Mouse (Mus musculus) c-Kit-negative CD71-positive TER-119-positive erythroid progenitor cells, embryonic 14.5 days (primary cell): ENCODE measurements at regions not wholly inside any gene's neighbourhood (a gene's known extent, or its start where the extent isn't known, plus 50 kb on each side); places are given as distances from the start of the nearest gene placed in this dataset.

ENCODE experiments used
- DNase-seq: peaks from one replicate; pipeline ENCODE4 v3.0.0-alpha.2; 2013; ENCODE audit warnings: low read depth, low spot score

GRCm38 (mm10) chr17:88307082-88307481, 133.4 kb upstream of the Foxn2 start:
- no peak for DNase-seq

- no peak for DNase-seq
These were observed 132.7 kb upstream of the Foxn2 start for GRCm38 (mm10) chr17:88307826-88308225.

- no peak for DNase-seq
These were observed 127.6 kb upstream of the Foxn2 start for GRCm38 (mm10) chr17:88312876-88313275.

GRCm38 (mm10) chr17:88316213-88316967, 124.1 kb upstream of the Foxn2 start:
- DNase-seq = no peak

- no peak for DNase-seq
These were observed 123.2 kb upstream of the Foxn2 start for GRCm38 (mm10) chr17:88317311-88317710.

GRCm38 (mm10) chr17:88317806-88318205, 122.7 kb upstream of the Foxn2 start:
- no peak for DNase-seq

- DNase-seq = no peak
These were observed 122.2 kb upstream of the Foxn2 start for GRCm38 (mm10) chr17:88318207-88318791.

- DNase-seq = no peak
These were observed 121.6 kb upstream of the Foxn2 start for GRCm38 (mm10) chr17:88318936-88319335.

GRCm38 (mm10) chr17:88320686-88321085, 119.8 kb upstream of the Foxn2 start:
- no peak for DNase-seq

- DNase-seq = no peak
These were observed 115.1 kb upstream of the Foxn2 start for GRCm38 (mm10) chr17:88325326-88325909.

GRCm38 (mm10) chr17:88325910-88326739, 114.4 kb upstream of the Foxn2 start:
- no peak for DNase-seq

- no peak for DNase-seq
These were observed 113.8 kb upstream of the Foxn2 start for GRCm38 (mm10) chr17:88326740-88327123.

- no peak for DNase-seq
These were observed 112.7 kb upstream of the Foxn2 start for GRCm38 (mm10) chr17:88327791-88328190.

GRCm38 (mm10) chr17:88328807-88329206, 111.7 kb upstream of the Foxn2 start:
- DNase-seq = no peak

- no peak for DNase-seq
These were observed 110.8 kb upstream of the Foxn2 start for GRCm38 (mm10) chr17:88329715-88330114.

- DNase-seq = no peak
These were observed 110.4 kb upstream of the Foxn2 start for GRCm38 (mm10) chr17:88330129-88330528.

GRCm38 (mm10) chr17:88333816-88334215, 106.7 kb upstream of the Foxn2 start:
- DNase-seq = no peak

- DNase-seq = no peak
These were observed 105.2 kb upstream of the Foxn2 start for GRCm38 (mm10) chr17:88335271-88335670.

GRCm38 (mm10) chr17:88336140-88336769, 104.3 kb upstream of the Foxn2 start:
- no peak for DNase-seq

- no peak for DNase-seq
These were observed 102.7 kb upstream of the Foxn2 start for GRCm38 (mm10) chr17:88337649-88338404.

- DNase-seq = no peak
These were observed 99.4 kb upstream of the Foxn2 start for GRCm38 (mm10) chr17:88341141-88341540.
